Mouse (Mus musculus) midbrain, postnatal 0 days (tissue): ENCODE measurements around the gene Axdnd1. TPM values are rescaled to one million over a fixed set of nuclear protein-coding genes. Genes with fewer than 3 reads are reported as not detected.

ENCODE experiments used
- ATAC-seq: fragments of 200-750 bp; cut with Nextera tagmentation; 2 replicates; pipeline ENCODE4 v1.8.0; 2017; ENCODE audit warnings: moderate number of reproducible peaks, mild to moderate bottlenecking, moderate TSS enrichment, moderate library complexity; ENCODE audit not compliant: low FRiP score
- DNase-seq: peaks from one replicate; pipeline ENCODE4 v3.0.0-alpha.2; 2015; ENCODE audit warnings: low spot score
- H3K27ac ChIP-seq: fragments of 300-500 bp; sonication (generic); 2 replicates; pipeline ENCODE4 v1.5.1; 2014; ENCODE audit warnings: low read depth, mild to moderate bottlenecking, low read length, mixed read lengths
- H3K27me3 ChIP-seq: fragments of 300-500 bp; sonication (generic); 2 replicates; pipeline ENCODE4 v1.6.1; 2014; ENCODE audit warnings: low read length, control low read depth, mixed read lengths; ENCODE audit not compliant: insufficient read depth
- H3K36me3 ChIP-seq: fragments of 300-500 bp; sonication (generic); 2 replicates; pipeline ENCODE4 v1.6.1; 2014; ENCODE audit warnings: low read length, control low read depth, mixed read lengths; ENCODE audit not compliant: insufficient read depth
- H3K4me1 ChIP-seq: fragments of 300-500 bp; sonication (generic); 2 replicates; pipeline ENCODE4 v1.6.1; 2014; ENCODE audit warnings: mild to moderate bottlenecking, control low read depth, antibody characterized with exemption, low read length, mixed read lengths; ENCODE audit not compliant: insufficient read depth
- H3K4me2 ChIP-seq: fragments of 300-500 bp; sonication (generic); 2 replicates; pipeline ENCODE4 v1.6.1; 2014; ENCODE audit warnings: low read depth, mild to moderate bottlenecking, low read length, mixed read lengths; ENCODE audit not compliant: poor library complexity, severe bottlenecking
- H3K4me3 ChIP-seq: fragments of 300-500 bp; sonication (generic); 2 replicates; pipeline ENCODE4 v1.5.1; 2014; ENCODE audit warnings: low read depth, mild to moderate bottlenecking, low read length, moderate library complexity
- H3K9ac ChIP-seq: fragments of 300-500 bp; sonication (generic); replicated peaks from 2 replicates; pipeline ENCODE4 v1.6.1; 2014; ENCODE audit warnings: mild to moderate bottlenecking, low read length, moderate library complexity, mixed read lengths; ENCODE audit not compliant: poor library complexity, severe bottlenecking
- H3K9me3 ChIP-seq: fragments of 300-500 bp; sonication (generic); 2 replicates; pipeline ENCODE4 v1.6.1; 2016; ENCODE audit warnings: low read length, control low read depth
- CTCF ChIP-seq: IDR thresholded peaks from 2 replicates; pipeline ENCODE4 v1.5.1; 2016; ENCODE audit warnings: antibody characterized with exemption, mild to moderate bottlenecking
- WGBS: fragments of 180-500 bp; shearing (Covaris S2); extraction: QIAGEN DNeasy Blood & Tissue Kit; methylation state at CpG from one replicate; pipeline ENCODE4 v1.1.7; 2014; 5-methylcytosine and 5-hydroxymethylcytosine counted together
- polyA plus RNA-seq: library from polyadenylated mRNA; unstranded; fragments of >200 nt; fragmentation: Nextera tagmentation; extraction: Ambion mirVana; gene quantifications from 2 replicates; pipeline ENCODE4 v1.2.1, GENCODE M21; 2015
- total RNA-seq: library from RNA; depleted of rRNA; stranded (reverse); fragments of >200 nt; gene quantifications from 2 replicates; pipeline ENCODE4 v1.2.3, GENCODE M21; 2014

Axdnd1 gene
- total and polyA plus RNA-seq, 2 experiments from 2014 or later, result 0.56 TPM; not detected in 1

- Histone ChIP-seq H3K9ac (no peak overlapping the region), H3K27me3 (no peaks in the 10 kb centered on the region), H3K36me3 (no peaks in the 10 kb centered on the region), H3K4me1 (no peaks in the 10 kb centered on the region), H3K9me3 (no peaks in the 10 kb centered on the region), H3K4me2 (no peak overlapping the region), H3K27ac (no peak overlapping the region), H3K4me3 (no peak overlapping the region)
- DNase-seq, result no peak
- no peak for TF ChIP-seq CTCF
- WGBS, result 87% methylated on average over 4 of the region's 4 CpGs
- ATAC-seq, result no peak
These were observed 70.5 kb downstream of the Axdnd1 start for GRCm38 (mm10) chr1:156350441-156350840.

- Histone ChIP-seq H3K4me3 (no peak overlapping the region), H3K36me3 (no peaks in the 10 kb centered on the region), H3K4me2 (no peak overlapping the region), H3K27me3 (no peaks in the 10 kb centered on the region), H3K9ac (no peak overlapping the region), H3K4me1 (no peaks in the 10 kb centered on the region), H3K27ac (no peak overlapping the region), H3K9me3 (no peaks in the 10 kb centered on the region)
- no peak for DNase-seq
- no peak for TF ChIP-seq CTCF
- no peak for ATAC-seq
- 76% methylated on average over 4 of the region's 4 CpGs for WGBS
These were observed 71.9 kb downstream of the Axdnd1 start for GRCm38 (mm10) chr1:156349031-156349430.

- no peak for TF ChIP-seq CTCF
- no peaks in the 10 kb centered on the region for H3K4me1 ChIP-seq
- H3K27me3 ChIP-seq, result no peaks in the 10 kb centered on the region
- H3K4me3 ChIP-seq, result no peak overlapping the region
- no peak overlapping the region for H3K4me2 ChIP-seq
- no peak overlapping the region for H3K27ac ChIP-seq
- no peaks in the 10 kb centered on the region for H3K36me3 ChIP-seq
- WGBS, result 94% methylated on average over 4 of the region's 4 CpGs
- no peak for DNase-seq
- no peak for ATAC-seq
- no peaks in the 10 kb centered on the region for H3K9me3 ChIP-seq
- no peak overlapping the region for H3K9ac ChIP-seq
These were observed 75.3 kb downstream of the Axdnd1 start for GRCm38 (mm10) chr1:156345633-156346032.

- H3K4me3 ChIP-seq, result no peak overlapping the region
- TF ChIP-seq CTCF, result no peak
- ATAC-seq, result no peak
- no peaks in the 10 kb centered on the region for H3K36me3 ChIP-seq
- H3K9ac ChIP-seq, result no peak overlapping the region
- no peaks in the 10 kb centered on the region for H3K9me3 ChIP-seq
- no peak overlapping the region for H3K4me2 ChIP-seq
- H3K27me3 ChIP-seq, result no peaks in the 10 kb centered on the region
- no peaks in the 10 kb centered on the region for H3K4me1 ChIP-seq
- WGBS, result 86% methylated on average over 4 of the region's 4 CpGs
- DNase-seq, result no peak
- no peak overlapping the region for H3K27ac ChIP-seq
These were observed 76.5 kb downstream of the Axdnd1 start for GRCm38 (mm10) chr1:156344433-156344832.

DNA sequence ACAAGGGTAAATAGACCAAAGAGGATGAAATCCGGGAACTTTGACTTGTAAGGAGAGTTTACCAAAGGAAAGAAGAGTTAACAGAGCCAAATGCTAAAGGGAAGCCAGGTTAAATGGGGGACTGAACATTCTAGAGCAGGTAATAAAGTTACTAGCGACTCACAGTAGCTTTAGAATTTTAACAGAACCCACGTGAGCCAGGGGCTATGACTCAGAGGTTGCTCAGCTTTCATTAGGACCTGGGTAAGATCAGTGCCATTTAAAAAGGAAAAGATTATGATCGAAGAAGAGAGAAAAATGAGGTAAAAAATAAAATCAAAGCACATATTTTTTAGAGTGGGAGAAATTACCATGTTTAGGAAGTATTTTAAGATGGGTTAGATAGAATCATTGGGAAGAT, 80.1 kb downstream of the Axdnd1 start:
- Histone ChIP-seq H3K27me3 (no peaks in the 10 kb centered on the region), H3K27ac (no peak overlapping the region), H3K9me3 (no peaks in the 10 kb centered on the region), H3K4me2 (no peak overlapping the region), H3K36me3 (no peaks in the 10 kb centered on the region), H3K9ac (no peak overlapping the region), H3K4me3 (no peak overlapping the region), H3K4me1 (no peaks in the 10 kb centered on the region)
- TF ChIP-seq CTCF, result no peak
- DNase-seq, result no peak
- WGBS, result 81% methylated on average over 4 of the region's 4 CpGs
- no peak for ATAC-seq

DNA sequence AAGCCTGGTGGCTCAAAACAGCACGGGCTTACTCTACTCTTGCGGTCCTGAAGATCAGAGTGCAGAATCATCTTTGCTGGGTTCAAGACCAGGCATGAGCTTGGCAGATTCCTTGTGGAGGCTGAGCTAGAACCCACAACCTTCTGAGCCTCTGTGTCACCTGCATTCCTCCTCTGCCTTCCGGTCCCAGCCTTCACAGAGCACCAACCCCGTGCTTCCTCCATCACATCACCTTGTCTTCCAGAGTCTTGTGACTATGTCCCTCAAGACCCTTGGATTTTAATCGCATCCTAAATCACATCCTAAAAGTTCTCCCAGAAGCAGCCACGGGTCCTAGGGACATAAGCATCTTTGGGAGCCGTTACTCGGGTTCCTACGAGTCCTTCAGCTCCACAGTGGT, 97.8 kb downstream of the Axdnd1 start:
- 90% methylated on average over 9 of the region's 9 CpGs for WGBS
- no peak for TF ChIP-seq CTCF
- Histone ChIP-seq H3K4me1 (no peaks in the 10 kb centered on the region), H3K36me3 (no peaks in the 10 kb centered on the region), H3K9ac (no peak overlapping the region), H3K4me2 (no peak overlapping the region), H3K27me3 (no peaks in the 10 kb centered on the region), H3K9me3 (no peaks in the 10 kb centered on the region), H3K27ac (no peak overlapping the region), H3K4me3 (no peak overlapping the region)
- ATAC-seq, result no peak
- DNase-seq, result no peak

GRCm38 (mm10) chr1:156310630-156311029, 110.3 kb downstream of the Axdnd1 start, which contains the start of gene Nphs2:
Gene Nphs2, plus strand, starts transcription at chr1:156310727.
- Histone ChIP-seq H3K36me3 (no peaks in the 10 kb centered on the region), H3K4me3 (peak within 1 kb of the TSS; percentile 26), H3K4me2 (peak within 1 kb of the TSS; percentile 45), H3K4me1 (0 out of 2 replicates have a peak, but pooled peaks cover 2% of the 10 kb centered on the region), H3K9me3 (no peaks in the 10 kb centered on the region), H3K9ac (no peak within 1 kb of the TSS), H3K27me3 (peaks cover 17% of the 10 kb centered on the region), H3K27ac (no peak within 1 kb of the TSS)
- 0 out of 2 replicates have a peak, but pooled peaks have one; percentile 10 for TF ChIP-seq CTCF
- DNase-seq, result no peak
- 5% methylated on average over 29 of the region's 29 CpGs for WGBS
- no peak for ATAC-seq
